Mouse (Mus musculus): ENCODE data around the gene Psg16. TPM values are rescaled to one million over a fixed set of nuclear protein-coding genes. Genes with fewer than 3 reads are reported as not detected.

Gene Psg16
- polyA plus RNA-seq (2016; fragmentation: Nextera tagmentation; extraction: Ambion mirVana): 0.26 and 0.27 TPM in 2 replicates

GRCm38 (mm10) chr7:17073904-17074615, at the start of gene Psg16:
Gene Psg16, plus strand, starts transcription at chr7:17074040.
- Histone ChIP-seq H3K9me3 (0 out of 2 replicates have a peak, but pooled peaks cover 4% of the 10 kb centered on the region), H3K9ac (no peak within 1 kb of the TSS), H3K4me3 (replicated peaks) (no peak within 1 kb of the TSS), H3K27me3 (no peaks in the 10 kb centered on the region), H3K4me2 (no peak within 1 kb of the TSS), H3K36me3 (replicated peaks) (no peaks in the 10 kb centered on the region), H3K4me1 (no peaks in the 10 kb centered on the region), H3K27ac (no peak within 1 kb of the TSS)
- peak; percentile 71; the same call in 1 of the 2 replicates for ATAC-seq (ENCODE audit: low FRiP score)
- 70% methylated on average over 23 of the region's 23 CpGs for WGBS

GRCm38 (mm10) chr7:17024141-17024540, 49.7 kb upstream of the Psg16 start:
- ATAC-seq (ENCODE audit: low FRiP score): no peak
- Histone ChIP-seq H3K9me3 (no peaks in the 10 kb centered on the region), H3K27ac (no peak overlapping the region), H3K4me3 (replicated peaks) (no peak overlapping the region), H3K4me2 (no peak overlapping the region), H3K4me1 (peaks cover 30% of the 10 kb centered on the region), H3K36me3 (replicated peaks) (peaks cover 60% of the 10 kb centered on the region), H3K27me3 (no peaks in the 10 kb centered on the region), H3K9ac (no peak overlapping the region)
- 96% methylated on average over 6 of the region's 6 CpGs for WGBS

- no peaks in the 10 kb centered on the region for H3K27me3 ChIP-seq
- WGBS: 87% methylated on average over 10 of the region's 10 CpGs
- H3K9ac ChIP-seq: no peak overlapping the region
- no peaks in the 10 kb centered on the region for H3K9me3 ChIP-seq
- no peak overlapping the region for H3K4me2 ChIP-seq
- ATAC-seq (ENCODE audit: low FRiP score): no peak
- H3K36me3 ChIP-seq (replicated peaks): peaks cover 52% of the 10 kb centered on the region
- H3K4me1 ChIP-seq: peaks cover 30% of the 10 kb centered on the region
- H3K4me3 ChIP-seq (replicated peaks): no peak overlapping the region
- H3K27ac ChIP-seq: no peak overlapping the region
Measured at GRCm38 (mm10) chr7:17024814-17025504, 48.9 kb upstream of the Psg16 start.

GRCm38 (mm10) chr7:17025505-17025894, 48.3 kb upstream of the Psg16 start:
- Histone ChIP-seq H3K27ac (no peak overlapping the region), H3K9me3 (no peaks in the 10 kb centered on the region), H3K36me3 (replicated peaks) (peaks cover 46% of the 10 kb centered on the region), H3K4me1 (peaks cover 30% of the 10 kb centered on the region), H3K9ac (no peak overlapping the region), H3K4me2 (no peak overlapping the region), H3K27me3 (no peaks in the 10 kb centered on the region), H3K4me3 (replicated peaks) (no peak overlapping the region)
- ATAC-seq (ENCODE audit: low FRiP score): no peak
- WGBS: 85% methylated on average over 4 of the region's 4 CpGs

- Histone ChIP-seq H3K4me2 (peak overlapping the region; percentile 72), H3K4me3 (replicated peaks) (peak overlapping the region; percentile 77), H3K4me1 (peaks cover 27% of the 10 kb centered on the region), H3K9ac (peak overlapping the region; percentile 81; the same call in 1 of the 2 replicates), H3K27me3 (no peaks in the 10 kb centered on the region), H3K36me3 (replicated peaks) (peaks cover 41% of the 10 kb centered on the region), H3K27ac (no peak overlapping the region), H3K9me3 (no peaks in the 10 kb centered on the region)
- no peak for ATAC-seq (ENCODE audit: low FRiP score)
- WGBS: 82% methylated on average over 9 of the region's 9 CpGs
Measured at GRCm38 (mm10) chr7:17025896-17026622, 47.8 kb upstream of the Psg16 start.

- ATAC-seq (ENCODE audit: low FRiP score): peak; percentile 76
- Histone ChIP-seq H3K27ac (peak overlapping the region; percentile 54), H3K4me3 (replicated peaks) (peak overlapping the region; percentile 77), H3K9me3 (no peaks in the 10 kb centered on the region), H3K36me3 (replicated peaks) (peaks cover 32% of the 10 kb centered on the region), H3K4me1 (peaks cover 25% of the 10 kb centered on the region), H3K4me2 (peak overlapping the region; percentile 72), H3K27me3 (0 out of 2 replicates have a peak, but pooled peaks cover 5% of the 10 kb centered on the region), H3K9ac (peak overlapping the region; percentile 81)
- WGBS: 9% methylated on average over 24 of the region's 24 CpGs
Measured at GRCm38 (mm10) chr7:17026710-17027587, 46.9 kb upstream of the Psg16 start.

- Histone ChIP-seq H3K36me3 (replicated peaks) (peaks cover 24% of the 10 kb centered on the region), H3K4me3 (replicated peaks) (peak within 1 kb of the TSS; percentile 77), H3K4me1 (peaks cover 25% of the 10 kb centered on the region), H3K9me3 (no peaks in the 10 kb centered on the region), H3K27ac (peak within 1 kb of the TSS; percentile 54), H3K4me2 (peak within 1 kb of the TSS; percentile 72), H3K9ac (peak within 1 kb of the TSS; percentile 81), H3K27me3 (0 out of 2 replicates have a peak, but pooled peaks cover 5% of the 10 kb centered on the region)
- under 1% methylated on average over 57 of the region's 58 CpGs for WGBS
- ATAC-seq (ENCODE audit: low FRiP score): peak; percentile 90
Measured at GRCm38 (mm10) chr7:17027588-17028343, 46.1 kb upstream of the Psg16 start, which contains the start of gene Ppp5c. Gene Ppp5c, minus strand, starts transcription at chr7:17027924.

GRCm38 (mm10) chr7:17028923-17029322, 44.9 kb upstream of the Psg16 start:
- 75% methylated on average over 7 of the region's 7 CpGs for WGBS
- Histone ChIP-seq H3K4me1 (peaks cover 25% of the 10 kb centered on the region), H3K27me3 (0 out of 2 replicates have a peak, but pooled peaks cover 5% of the 10 kb centered on the region), H3K9me3 (no peaks in the 10 kb centered on the region), H3K4me3 (replicated peaks) (no peak overlapping the region), H3K4me2 (no peak overlapping the region), H3K36me3 (replicated peaks) (peaks cover 15% of the 10 kb centered on the region), H3K9ac (no peak overlapping the region), H3K27ac (no peak overlapping the region)
- no peak for ATAC-seq (ENCODE audit: low FRiP score)

- Histone ChIP-seq H3K4me1 (peaks cover 19% of the 10 kb centered on the region), H3K27ac (no peak overlapping the region), H3K4me3 (replicated peaks) (no peak overlapping the region), H3K27me3 (0 out of 2 replicates have a peak, but pooled peaks cover 5% of the 10 kb centered on the region), H3K4me2 (no peak overlapping the region), H3K9me3 (no peaks in the 10 kb centered on the region), H3K36me3 (replicated peaks) (peaks cover 4% of the 10 kb centered on the region; the same call in 1 of the 2 replicates), H3K9ac (no peak overlapping the region)
- no peak for ATAC-seq (ENCODE audit: low FRiP score)
- 92% methylated on average over 7 of the region's 7 CpGs for WGBS
Measured at GRCm38 (mm10) chr7:17030239-17030638, 43.6 kb upstream of the Psg16 start.

GRCm38 (mm10) chr7:17038018-17038695, 35.7 kb upstream of the Psg16 start:
- Histone ChIP-seq H3K9ac (no peak overlapping the region), H3K27ac (no peak overlapping the region), H3K36me3 (replicated peaks) (peaks cover 23% of the 10 kb centered on the region), H3K27me3 (no peaks in the 10 kb centered on the region), H3K4me1 (peaks cover 11% of the 10 kb centered on the region; the same call in 1 of the 2 replicates), H3K9me3 (no peaks in the 10 kb centered on the region), H3K4me2 (no peak overlapping the region), H3K4me3 (replicated peaks) (no peak overlapping the region)
- ATAC-seq (ENCODE audit: low FRiP score): 0 out of 2 replicates have a peak, but pooled peaks have one; percentile 23
- WGBS: 48% methylated on average over 9 of the region's 9 CpGs
